Mouse (Mus musculus): Measurements from ENCODE around the gene Npas3. TPM values are rescaled to one million over a fixed set of nuclear protein-coding genes. Genes with fewer than 3 reads are reported as not detected.

Gene Npas3
- polyA plus RNA-seq, 1 experiment from 2014 or later, result 17.7 TPM

- H3K4me2 ChIP-seq (ENCODE audit: low read length), result no peak overlapping the region
- H3K9ac ChIP-seq (replicated peaks; ENCODE audit: low read depth, low read length), result no peak overlapping the region
- peak; percentile 84 for ATAC-seq
- no peaks in the 10 kb centered on the region for H3K9me3 ChIP-seq (ENCODE audit: control insufficient read depth, low read length)
- H3K4me1 ChIP-seq (replicated peaks; ENCODE audit: control insufficient read depth, insufficient read depth, low read length), result peaks cover 27% of the 10 kb centered on the region
- 10% methylated on average over 8 of the region's 8 CpGs for WGBS
- H3K4me3 ChIP-seq (replicated peaks; ENCODE audit: low read length), result no peak overlapping the region
- peak overlapping the region; percentile 33 for H3K27ac ChIP-seq (ENCODE audit: low read length)
- H3K36me3 ChIP-seq (ENCODE audit: control insufficient read depth, insufficient read depth), result no peaks in the 10 kb centered on the region
- H3K27me3 ChIP-seq (replicated peaks; ENCODE audit: control insufficient read depth, insufficient read depth, low read length), result no peaks in the 10 kb centered on the region
Measured at GRCm38 (mm10) chr12:53629483-53630120, 381.1 kb downstream of the Npas3 start.

- Histone ChIP-seq H3K4me2 (ENCODE audit: low read length) (no peak overlapping the region), H3K36me3 (ENCODE audit: control insufficient read depth, insufficient read depth) (no peaks in the 10 kb centered on the region), H3K27me3 (replicated peaks; ENCODE audit: control insufficient read depth, insufficient read depth, low read length) (no peaks in the 10 kb centered on the region), H3K27ac (ENCODE audit: low read length) (peak overlapping the region; percentile 48), H3K9ac (replicated peaks; ENCODE audit: low read depth, low read length) (no peak overlapping the region), H3K4me3 (replicated peaks; ENCODE audit: low read length) (no peak overlapping the region), H3K9me3 (ENCODE audit: control insufficient read depth, low read length) (no peaks in the 10 kb centered on the region), H3K4me1 (replicated peaks; ENCODE audit: control insufficient read depth, insufficient read depth, low read length) (peaks cover 24% of the 10 kb centered on the region)
- peak; percentile 29; the same call in 1 of the 2 replicates for ATAC-seq
- 9% methylated on average over 1 of the region's 1 CpGs for WGBS
Measured at GRCm38 (mm10) chr12:53630607-53631006, 382.1 kb downstream of the Npas3 start.

- Histone ChIP-seq H3K4me2 (ENCODE audit: low read length) (no peak overlapping the region), H3K36me3 (ENCODE audit: control insufficient read depth, insufficient read depth) (no peaks in the 10 kb centered on the region), H3K27me3 (replicated peaks; ENCODE audit: control insufficient read depth, insufficient read depth, low read length) (no peaks in the 10 kb centered on the region), H3K27ac (ENCODE audit: low read length) (peak overlapping the region; percentile 48), H3K4me1 (replicated peaks; ENCODE audit: control insufficient read depth, insufficient read depth, low read length) (peaks cover 24% of the 10 kb centered on the region), H3K4me3 (replicated peaks; ENCODE audit: low read length) (no peak overlapping the region), H3K9me3 (ENCODE audit: control insufficient read depth, low read length) (no peaks in the 10 kb centered on the region), H3K9ac (replicated peaks; ENCODE audit: low read depth, low read length) (no peak overlapping the region)
- no peak; the same call in 1 of the 2 replicates for ATAC-seq
- WGBS, result 84% methylated on average over 4 of the region's 4 CpGs
Measured at GRCm38 (mm10) chr12:53631315-53632106, 383.0 kb downstream of the Npas3 start.

- no peaks in the 10 kb centered on the region for H3K9me3 ChIP-seq (ENCODE audit: control insufficient read depth, low read length)
- no peak overlapping the region for H3K27ac ChIP-seq (ENCODE audit: low read length)
- H3K4me3 ChIP-seq (replicated peaks; ENCODE audit: low read length), result no peak overlapping the region
- peaks cover 16% of the 10 kb centered on the region for H3K4me1 ChIP-seq (replicated peaks; ENCODE audit: control insufficient read depth, insufficient read depth, low read length)
- no peaks in the 10 kb centered on the region for H3K27me3 ChIP-seq (replicated peaks; ENCODE audit: control insufficient read depth, insufficient read depth, low read length)
- H3K9ac ChIP-seq (replicated peaks; ENCODE audit: low read depth, low read length), result no peak overlapping the region
- no peak overlapping the region for H3K4me2 ChIP-seq (ENCODE audit: low read length)
- H3K36me3 ChIP-seq (ENCODE audit: control insufficient read depth, insufficient read depth), result no peaks in the 10 kb centered on the region
- peak; percentile 66 for ATAC-seq
Measured at GRCm38 (mm10) chr12:53638571-53638970, 390.1 kb downstream of the Npas3 start.

- H3K9ac ChIP-seq (replicated peaks; ENCODE audit: low read depth, low read length), result no peak overlapping the region
- ATAC-seq, result peak; percentile 57; the same call in 1 of the 2 replicates
- no peak overlapping the region for H3K27ac ChIP-seq (ENCODE audit: low read length)
- H3K9me3 ChIP-seq (ENCODE audit: control insufficient read depth, low read length), result no peaks in the 10 kb centered on the region
- no peaks in the 10 kb centered on the region for H3K27me3 ChIP-seq (replicated peaks; ENCODE audit: control insufficient read depth, insufficient read depth, low read length)
- 24% methylated on average over 2 of the region's 2 CpGs for WGBS
- no peaks in the 10 kb centered on the region for H3K36me3 ChIP-seq (ENCODE audit: control insufficient read depth, insufficient read depth)
- no peak overlapping the region for H3K4me3 ChIP-seq (replicated peaks; ENCODE audit: low read length)
- no peak overlapping the region for H3K4me2 ChIP-seq (ENCODE audit: low read length)
- no peaks in the 10 kb centered on the region; the same call in 1 of the 2 replicates for H3K4me1 ChIP-seq (replicated peaks; ENCODE audit: control insufficient read depth, insufficient read depth, low read length)
Measured at GRCm38 (mm10) chr12:53647282-53647681, 398.8 kb downstream of the Npas3 start.

- H3K27me3 ChIP-seq (replicated peaks; ENCODE audit: control insufficient read depth, insufficient read depth, low read length), result no peaks in the 10 kb centered on the region
- H3K36me3 ChIP-seq (ENCODE audit: control insufficient read depth, insufficient read depth), result no peaks in the 10 kb centered on the region
- 73% methylated on average over 6 of the region's 6 CpGs for WGBS
- no peak overlapping the region for H3K27ac ChIP-seq (ENCODE audit: low read length)
- no peak for ATAC-seq
- no peak overlapping the region for H3K4me3 ChIP-seq (replicated peaks; ENCODE audit: low read length)
- H3K9me3 ChIP-seq (ENCODE audit: control insufficient read depth, low read length), result no peaks in the 10 kb centered on the region
- peaks cover 6% of the 10 kb centered on the region; the same call in 1 of the 2 replicates for H3K4me1 ChIP-seq (replicated peaks; ENCODE audit: control insufficient read depth, insufficient read depth, low read length)
- no peak overlapping the region for H3K4me2 ChIP-seq (ENCODE audit: low read length)
- H3K9ac ChIP-seq (replicated peaks; ENCODE audit: low read depth, low read length), result no peak overlapping the region
Measured at GRCm38 (mm10) chr12:53656301-53656700, 407.8 kb downstream of the Npas3 start.

GRCm38 (mm10) chr12:53664084-53664483, 415.6 kb downstream of the Npas3 start:
- no peak overlapping the region for H3K4me3 ChIP-seq (replicated peaks; ENCODE audit: low read length)
- no peak overlapping the region for H3K27ac ChIP-seq (ENCODE audit: low read length)

GRCm38 (mm10) chr12:53671846-53672245, 423.4 kb downstream of the Npas3 start:
- no peak overlapping the region for H3K27ac ChIP-seq (ENCODE audit: low read length)
- no peaks in the 10 kb centered on the region for H3K9me3 ChIP-seq (ENCODE audit: control insufficient read depth, low read length)
- ATAC-seq, result no peak
- WGBS, result 79% methylated on average over 2 of the region's 2 CpGs
- H3K4me2 ChIP-seq (ENCODE audit: low read length), result no peak overlapping the region
- no peaks in the 10 kb centered on the region for H3K27me3 ChIP-seq (replicated peaks; ENCODE audit: control insufficient read depth, insufficient read depth, low read length)
- no peaks in the 10 kb centered on the region for H3K36me3 ChIP-seq (ENCODE audit: control insufficient read depth, insufficient read depth)
- no peak overlapping the region for H3K4me3 ChIP-seq (replicated peaks; ENCODE audit: low read length)
- no peaks in the 10 kb centered on the region for H3K4me1 ChIP-seq (replicated peaks; ENCODE audit: control insufficient read depth, insufficient read depth, low read length)
- H3K9ac ChIP-seq (replicated peaks; ENCODE audit: low read depth, low read length), result no peak overlapping the region

More at GRCm38 (mm10) chr12:53664084-53664483, 415.6 kb downstream of the Npas3 start:
- no peaks in the 10 kb centered on the region for H3K4me1 ChIP-seq (replicated peaks; ENCODE audit: control insufficient read depth, insufficient read depth, low read length)
- no peak for ATAC-seq
- no peaks in the 10 kb centered on the region for H3K9me3 ChIP-seq (ENCODE audit: control insufficient read depth, low read length)
- H3K4me2 ChIP-seq (ENCODE audit: low read length), result no peak overlapping the region
- H3K27me3 ChIP-seq (replicated peaks; ENCODE audit: control insufficient read depth, insufficient read depth, low read length), result no peaks in the 10 kb centered on the region
- no peaks in the 10 kb centered on the region for H3K36me3 ChIP-seq (ENCODE audit: control insufficient read depth, insufficient read depth)
- 67% methylated on average over 5 of the region's 5 CpGs for WGBS
- H3K9ac ChIP-seq (replicated peaks; ENCODE audit: low read depth, low read length), result no peak overlapping the region

- Histone ChIP-seq H3K9ac (replicated peaks; ENCODE audit: low read depth, low read length) (no peak overlapping the region), H3K36me3 (ENCODE audit: control insufficient read depth, insufficient read depth) (no peaks in the 10 kb centered on the region), H3K4me1 (replicated peaks; ENCODE audit: control insufficient read depth, insufficient read depth, low read length) (0 out of 2 replicates have a peak, but pooled peaks cover 3% of the 10 kb centered on the region), H3K9me3 (ENCODE audit: control insufficient read depth, low read length) (no peaks in the 10 kb centered on the region), H3K4me3 (replicated peaks; ENCODE audit: low read length) (no peak overlapping the region), H3K4me2 (ENCODE audit: low read length) (no peak overlapping the region), H3K27me3 (replicated peaks; ENCODE audit: control insufficient read depth, insufficient read depth, low read length) (no peaks in the 10 kb centered on the region), H3K27ac (ENCODE audit: low read length) (no peak overlapping the region)
- ATAC-seq, result no peak
- WGBS, result 66% methylated on average over 3 of the region's 3 CpGs
Measured at GRCm38 (mm10) chr12:53677091-53677630, 428.7 kb downstream of the Npas3 start.

All from forebrain, embryonic 16.5 days (tissue).